ENCODE assay signal across 7 mouse cellular contexts in the genomic region with DNA sequence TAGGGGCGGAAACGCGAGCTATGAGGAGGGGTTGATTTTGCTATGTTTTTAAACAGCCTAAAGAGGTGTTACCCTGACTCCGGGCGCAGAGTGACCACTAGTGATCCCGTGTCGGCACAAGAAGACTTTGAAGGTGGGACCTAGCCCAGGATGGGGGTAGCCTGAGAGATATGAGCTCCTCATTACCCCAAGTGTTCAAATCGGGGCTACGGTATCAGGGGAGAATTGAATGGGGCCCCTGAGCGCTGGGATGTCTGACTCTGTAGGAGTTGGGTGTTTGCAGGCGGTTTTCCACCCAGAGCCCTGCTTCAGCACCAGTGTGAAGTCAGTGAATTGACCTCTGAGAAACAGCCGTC. TPM values are rescaled to one million over a fixed set of nuclear protein-coding genes. Genes with fewer than 3 reads are reported as not detected.
DNase-seq lines count a peak whose midpoint lies in the region; ATAC-seq and TF ChIP-seq lines count a peak whose summit lies in the region.

No protein-coding gene starts in this region.

- H3K9me3 ChIP-seq in lung, embryonic 16.5 days (ENCODE audit: control insufficient read depth, low read length), result no peaks in the 10 kb centered on the region
- H3K9me3 ChIP-seq in forebrain, embryonic 11.5 days (ENCODE audit: control insufficient read depth, low read length), result no peaks in the 10 kb centered on the region
- no peaks in the 10 kb centered on the region for H3K9me3 ChIP-seq in limb, embryonic 11.5 days (ENCODE audit: control insufficient read depth, low read length)

- TF ChIP-seq CTCF in olfactory bulb, adult 2 months (IDR thresholded peaks at IDR 0.05; ENCODE audit: insufficient read depth, low read depth, low read length), result no peak

- peak overlapping the region; percentile 71 for H3K4me3 ChIP-seq in lung, embryonic 16.5 days (ENCODE audit: low read length)
- peak overlapping the region; percentile 58 for H3K4me3 ChIP-seq in forebrain, embryonic 11.5 days (ENCODE audit: low read depth, low read length)
- H3K4me3 ChIP-seq in limb, embryonic 11.5 days (ENCODE audit: low read depth, low read length), result peak overlapping the region; percentile 50
- peak overlapping the region; percentile 54 for H3K4me3 ChIP-seq in olfactory bulb, adult 2 months (ENCODE audit: insufficient read depth, low read depth, low read length)

- no peak for DNase-seq in lung, postnatal 10 days
- DNase-seq in forebrain, embryonic 11.5 days (ENCODE audit: low spot score), result no peak
- DNase-seq in limb, embryonic 11.5 days (ENCODE audit: low spot score), result no peak
- DNase-seq in adrenal gland, adult (ENCODE audit: inconsistent age in 2 of 2, low spot score in 1 of 2), result no peak
- DNase-seq in cerebellum, adult 18-20 months, result no peak

- H3K27ac ChIP-seq in lung, embryonic 16.5 days (ENCODE audit: low read length), result no peak overlapping the region; the same call in 1 of the 2 replicates
- H3K27ac ChIP-seq in forebrain, embryonic 11.5 days (ENCODE audit: low read depth, low read length), result no peak overlapping the region
- H3K27ac ChIP-seq in limb, embryonic 11.5 days (replicated peaks; ENCODE audit: low read depth, low read length), result no peak overlapping the region
- H3K27ac ChIP-seq in olfactory bulb, adult 2 months (ENCODE audit: insufficient read depth, low read depth, low read length), result peak overlapping the region; percentile 52

- WGBS in lung, embryonic 16.5 days, result 19% methylated on average over 12 of the region's 12 CpGs
- WGBS in forebrain, embryonic 11.5 days, result 14% methylated on average over 12 of the region's 12 CpGs
- WGBS in limb, embryonic 11.5 days, result 21% methylated on average over 12 of the region's 12 CpGs
- WGBS in olfactory bulb, adult 2 months, result 11% methylated on average over 12 of the region's 12 CpGs

- no peak; the same call in 1 of the 2 replicates for ATAC-seq in lung, embryonic 16.5 days (ENCODE audit: low read depth)
- no peak; the same call in 1 of the 2 replicates for ATAC-seq in forebrain, embryonic 11.5 days (replicated peaks; ENCODE audit: low FRiP score)
- ATAC-seq in limb, embryonic 11.5 days (ENCODE audit: insufficient number of reproducible peaks, low FRiP score, low TSS enrichment, low read depth), result no peak; the same call in 1 of the 2 replicates

- TF ChIP-seq POLR2A in olfactory bulb, adult 2 months (IDR thresholded peaks at IDR 0.05; ENCODE audit: insufficient read depth, low read depth, low read length), result 0 out of 2 replicates have a peak, but pooled peaks have one; percentile 25

- peak overlapping the region; percentile 87 for H3K4me2 ChIP-seq in lung, embryonic 16.5 days (ENCODE audit: low read depth, low read length)
- peak overlapping the region; percentile 96 for H3K4me2 ChIP-seq in forebrain, embryonic 11.5 days (ENCODE audit: low read depth, low read length, severe bottlenecking)
- peak overlapping the region; percentile 85 for H3K4me2 ChIP-seq in limb, embryonic 11.5 days (ENCODE audit: low read depth, severe bottlenecking)

- no peaks in the 10 kb centered on the region for H3K27me3 ChIP-seq in lung, embryonic 16.5 days (ENCODE audit: control insufficient read depth, insufficient read depth, low read depth, low read length)
- H3K27me3 ChIP-seq in forebrain, embryonic 11.5 days (ENCODE audit: control insufficient read depth, insufficient read depth, low read length), result no peaks in the 10 kb centered on the region
- no peaks in the 10 kb centered on the region for H3K27me3 ChIP-seq in limb, embryonic 11.5 days (ENCODE audit: control insufficient read depth, insufficient read depth, low read length)

- no peaks in the 10 kb centered on the region for H3K36me3 ChIP-seq in lung, embryonic 16.5 days (ENCODE audit: control insufficient read depth, insufficient read depth, low read length)
- no peaks in the 10 kb centered on the region for H3K36me3 ChIP-seq in forebrain, embryonic 11.5 days (ENCODE audit: control insufficient read depth, insufficient read depth, low read length)
- no peaks in the 10 kb centered on the region for H3K36me3 ChIP-seq in limb, embryonic 11.5 days (ENCODE audit: control insufficient read depth, insufficient read depth, low read length)

- peaks cover 5% of the 10 kb centered on the region for H3K4me1 ChIP-seq in lung, embryonic 16.5 days (replicated peaks; ENCODE audit: control insufficient read depth, insufficient read depth, low read length)
- no peaks in the 10 kb centered on the region; the same call in 1 of the 2 replicates for H3K4me1 ChIP-seq in forebrain, embryonic 11.5 days (replicated peaks; ENCODE audit: control insufficient read depth, insufficient read depth, low read length)
- 0 out of 2 replicates have a peak, but pooled peaks cover 2% of the 10 kb centered on the region for H3K4me1 ChIP-seq in limb, embryonic 11.5 days (ENCODE audit: control insufficient read depth, insufficient read depth, low read length)
- 0 out of 2 replicates have a peak, but pooled peaks cover 4% of the 10 kb centered on the region for H3K4me1 ChIP-seq in olfactory bulb, adult 2 months (ENCODE audit: control insufficient read depth, insufficient read depth, low read length)

- H3K9ac ChIP-seq in lung, embryonic 16.5 days (ENCODE audit: low read length), result peak overlapping the region; percentile 68
- peak overlapping the region; percentile 65 for H3K9ac ChIP-seq in forebrain, embryonic 11.5 days (ENCODE audit: low read length)
- peak overlapping the region; percentile 38 for H3K9ac ChIP-seq in limb, embryonic 11.5 days (ENCODE audit: low read length)

RNA-seq across cellular contexts. Expression of gene Ssh3, which starts 11.1 kb away (rescaled TPM):
- 20.0 and 21.5 TPM in 2 replicates for polyA plus RNA-seq in lung, embryonic 16.5 days (2015; fragmentation: Nextera tagmentation; extraction: Ambion mirVana)
- polyA plus RNA-seq in forebrain, embryonic 11.5 days (2014; fragmentation: Nextera tagmentation; extraction: Ambion mirVana), result 3.3 and 4.2 TPM in 2 replicates
- 4.2 and 4.4 TPM in 2 replicates for polyA plus RNA-seq in limb, embryonic 11.5 days (2014; fragmentation: Nextera tagmentation; extraction: Ambion mirVana)
- not detected in 2 replicates for polyA plus RNA-seq in olfactory bulb, adult 2 months (2012; ENCODE audit: insufficient read depth, insufficient read length, low replicate concordance, missing spikeins)

RNA-seq across cellular contexts. Expression of gene Ankrd13d, which starts 25.1 kb away (rescaled TPM):
- 3.5 and 5.2 TPM in 2 replicates for polyA plus RNA-seq in lung, embryonic 16.5 days (2015; fragmentation: Nextera tagmentation; extraction: Ambion mirVana)
- 9.5 and 12.1 TPM in 2 replicates for polyA plus RNA-seq in forebrain, embryonic 11.5 days (2014; fragmentation: Nextera tagmentation; extraction: Ambion mirVana)
- 5.6 and 7.5 TPM in 2 replicates for polyA plus RNA-seq in limb, embryonic 11.5 days (2014; fragmentation: Nextera tagmentation; extraction: Ambion mirVana)
- not detected in 2 replicates for polyA plus RNA-seq in olfactory bulb, adult 2 months (2012; ENCODE audit: insufficient read depth, insufficient read length, low replicate concordance, missing spikeins)

RNA-seq across cellular contexts. Expression of gene Pold4, which starts 26.2 kb away (rescaled TPM):
- polyA plus RNA-seq in lung, embryonic 16.5 days (2015; fragmentation: Nextera tagmentation; extraction: Ambion mirVana), result 32.6 and 38.0 TPM in 2 replicates
- 8.0 and 8.8 TPM in 2 replicates for polyA plus RNA-seq in forebrain, embryonic 11.5 days (2014; fragmentation: Nextera tagmentation; extraction: Ambion mirVana)
- polyA plus RNA-seq in limb, embryonic 11.5 days (2014; fragmentation: Nextera tagmentation; extraction: Ambion mirVana), result 11.5 and 12.6 TPM in 2 replicates
- not detected in 2 replicates for polyA plus RNA-seq in olfactory bulb, adult 2 months (2012; ENCODE audit: insufficient read depth, insufficient read length, low replicate concordance, missing spikeins)

RNA-seq across cellular contexts. Expression of gene AC109138.7, which starts 43.7 kb away (rescaled TPM):
- not detected in 2 replicates for polyA plus RNA-seq in lung, embryonic 16.5 days (2015; fragmentation: Nextera tagmentation; extraction: Ambion mirVana)
- polyA plus RNA-seq in forebrain, embryonic 11.5 days (2014; fragmentation: Nextera tagmentation; extraction: Ambion mirVana), result not detected in 2 replicates
- polyA plus RNA-seq in limb, embryonic 11.5 days (2014; fragmentation: Nextera tagmentation; extraction: Ambion mirVana), result not detected in 2 replicates
- not detected in 2 replicates for polyA plus RNA-seq in olfactory bulb, adult 2 months (2012; ENCODE audit: insufficient read depth, insufficient read length, low replicate concordance, missing spikeins)

RNA-seq across cellular contexts. Expression of gene Clcf1, which starts 43.8 kb away (rescaled TPM):
- polyA plus RNA-seq in lung, embryonic 16.5 days (2015; fragmentation: Nextera tagmentation; extraction: Ambion mirVana), result 4.8 and 6.1 TPM in 2 replicates
- 1.0 and 1.8 TPM in 2 replicates for polyA plus RNA-seq in forebrain, embryonic 11.5 days (2014; fragmentation: Nextera tagmentation; extraction: Ambion mirVana)
- 5.0 and 7.4 TPM in 2 replicates for polyA plus RNA-seq in limb, embryonic 11.5 days (2014; fragmentation: Nextera tagmentation; extraction: Ambion mirVana)
- polyA plus RNA-seq in olfactory bulb, adult 2 months (2012; ENCODE audit: insufficient read depth, insufficient read length, low replicate concordance, missing spikeins), result not detected in 2 replicates
